Mouse (Mus musculus) lung, postnatal 14 days (tissue): ENCODE measurements at regions not wholly inside any gene's neighbourhood (a gene's known extent, or its start where the extent isn't known, plus 50 kb on each side); places are given as distances from the start of the nearest gene placed in this dataset.

Source experiments
- DNase-seq: peaks from one replicate; pipeline ENCODE4 v3.0.0; 2021

GRCm38 (mm10) chr2:128407076-128407475 lies 183.9 kb upstream of the Spdye4c start:
- DNase-seq = no peak

DNA sequence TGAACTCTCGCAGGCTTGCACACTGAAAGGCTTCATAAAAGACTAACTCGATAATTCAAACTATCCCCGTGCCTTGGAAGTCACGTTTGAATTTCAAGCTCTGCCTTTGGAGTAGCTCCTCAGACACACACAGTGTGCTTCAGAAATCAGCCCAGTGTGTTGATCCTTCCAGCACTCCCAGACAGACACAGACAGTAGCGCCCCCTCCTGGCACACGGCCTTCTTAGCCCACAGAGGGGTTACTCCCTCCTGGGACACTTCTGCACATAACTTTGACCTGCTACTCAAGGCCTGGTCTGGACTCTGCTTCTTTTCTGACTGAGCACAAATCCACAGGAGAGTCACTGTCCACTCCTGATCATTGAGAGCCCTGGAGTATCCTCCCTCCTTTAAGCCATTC lies 182.3 kb upstream of the Spdye4c start:
- peak; percentile 78 for DNase-seq

DNA sequence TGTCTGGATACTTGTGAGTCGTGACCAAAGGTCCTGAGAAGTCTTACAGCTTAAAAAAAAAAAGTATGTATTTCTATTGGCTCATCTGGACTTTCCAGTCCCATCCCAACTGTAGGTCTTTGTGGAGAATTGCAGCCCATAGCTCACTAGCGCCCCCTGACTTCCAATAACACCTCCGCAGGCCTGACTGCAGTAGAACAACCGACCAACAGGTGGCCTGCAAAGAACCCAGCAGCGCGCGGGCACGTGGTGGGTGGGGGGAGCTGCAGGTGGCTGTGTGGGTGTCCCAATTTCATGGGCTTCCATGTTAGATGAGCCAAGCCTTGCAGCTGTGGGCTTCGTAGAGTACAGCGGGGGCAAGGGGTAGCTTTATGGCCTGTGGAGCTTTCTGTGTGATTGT lies 178.7 kb upstream of the Spdye4c start:
- peak; percentile 78 for DNase-seq

DNA sequence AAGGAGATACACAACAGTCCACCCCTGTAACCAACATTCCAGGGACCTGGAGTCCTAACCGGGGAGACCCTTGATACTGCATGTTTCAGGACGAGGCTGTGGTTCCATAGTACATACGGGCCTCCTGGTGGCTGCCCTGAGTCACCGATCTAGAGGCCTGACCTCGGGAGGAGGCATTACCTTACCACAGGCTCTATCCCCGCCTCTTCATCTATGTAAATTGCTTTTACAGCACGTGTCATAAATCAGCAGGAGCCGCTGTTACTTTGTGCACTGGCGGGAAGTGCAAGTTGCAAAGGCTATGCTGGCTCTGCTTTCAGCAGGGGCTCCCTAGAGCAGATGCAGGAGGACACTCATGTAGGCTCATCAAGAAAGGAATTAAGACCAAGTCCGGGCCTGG lies 178.0 kb upstream of the Spdye4c start:
- DNase-seq = no peak

DNA sequence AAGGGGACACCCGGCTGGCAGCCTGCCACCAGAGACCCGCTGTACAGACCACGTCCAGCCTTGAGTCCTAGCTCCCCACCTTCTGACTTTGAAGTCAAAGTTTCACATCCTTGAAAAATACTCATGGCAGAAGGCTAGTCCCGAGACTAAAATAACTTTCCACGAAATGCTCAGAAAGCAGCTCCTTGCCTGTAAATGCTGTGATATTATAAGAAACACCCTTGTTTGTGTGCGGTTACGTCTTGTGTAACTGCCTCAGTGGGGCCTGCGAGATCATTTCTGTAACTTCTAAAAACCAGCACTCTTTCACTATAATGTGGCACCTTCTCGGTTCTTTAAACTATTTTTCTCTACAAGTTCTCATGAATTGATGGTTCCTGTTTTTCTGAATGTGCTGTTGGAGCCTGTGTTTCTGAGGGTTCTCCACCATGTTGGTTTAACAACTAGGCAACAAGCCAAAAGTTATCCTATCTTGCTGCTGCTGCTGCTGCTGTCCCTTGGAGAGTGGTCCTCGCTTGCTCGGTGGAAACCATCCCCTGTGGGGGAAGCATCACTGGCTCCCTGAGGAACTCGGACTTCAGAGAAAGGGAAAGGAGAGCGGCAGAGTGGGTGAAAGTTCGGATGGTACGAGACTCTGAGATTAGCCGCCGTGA lies 176.3 kb upstream of the Spdye4c start:
- no peak for DNase-seq

- DNase-seq = no peak
Measured at GRCm38 (mm10) chr2:128416416-128416815, 174.6 kb upstream of the Spdye4c start.

DNA sequence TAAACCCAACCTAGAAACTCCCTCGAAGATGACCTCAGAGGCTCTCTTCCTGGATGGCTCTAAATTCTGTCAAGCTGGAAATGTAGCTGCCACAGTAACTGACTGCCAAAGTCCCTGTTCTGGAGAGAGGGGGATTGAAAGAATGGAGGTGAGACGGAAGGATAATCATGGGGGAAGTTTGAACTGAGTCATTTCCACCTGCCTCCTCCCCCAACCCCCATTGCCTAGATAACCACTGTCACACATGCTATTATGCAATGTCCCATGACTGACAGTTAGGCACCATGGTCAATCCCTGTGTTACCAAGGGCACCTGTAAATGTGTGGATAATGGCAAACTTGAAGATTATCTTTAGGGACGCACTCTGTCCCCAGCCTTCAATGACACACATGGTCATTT lies 172.0 kb upstream of the Spdye4c start:
- no peak for DNase-seq

DNA sequence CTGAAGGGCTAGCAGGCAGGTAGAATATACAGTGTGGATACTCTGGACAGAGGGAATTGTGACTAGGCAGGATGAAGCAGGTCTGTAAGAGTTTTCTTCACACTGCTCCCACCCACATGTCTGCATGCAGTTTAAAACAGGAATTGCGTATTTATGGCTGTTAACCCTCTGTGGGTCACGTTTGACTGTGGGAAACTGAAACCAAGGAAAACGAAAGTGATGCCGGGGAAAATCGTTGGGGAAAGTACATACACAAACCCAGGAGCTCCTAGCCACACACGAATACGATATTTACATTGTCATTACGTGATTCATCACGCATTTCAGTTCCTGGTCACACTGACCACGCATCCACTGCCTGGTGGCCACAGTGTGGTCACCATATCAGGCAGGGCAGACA lies 170.6 kb upstream of the Spdye4c start:
- DNase-seq = no peak

DNA sequence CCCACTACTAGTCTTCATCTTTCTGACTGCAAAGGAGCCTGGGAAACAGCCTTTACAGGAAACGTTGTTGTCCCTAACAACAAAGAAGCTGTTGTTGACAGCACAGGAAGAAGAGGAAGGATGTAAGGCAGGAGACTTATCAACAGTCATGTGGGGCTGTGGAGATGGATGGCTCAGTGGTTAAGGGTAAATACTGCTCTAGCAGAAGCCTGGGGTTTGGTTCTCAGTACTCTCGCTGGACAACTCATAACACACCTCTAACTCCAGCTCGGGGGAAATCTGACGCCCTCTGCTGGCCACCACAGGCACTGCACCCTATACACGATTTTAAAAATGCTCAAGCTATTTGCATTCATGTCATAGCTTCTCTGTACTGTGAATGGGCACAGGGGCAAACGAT lies 168.3 kb upstream of the Spdye4c start:
- DNase-seq = no peak

- DNase-seq = no peak
Measured at GRCm38 (mm10) chr2:128424236-128424635, 166.8 kb upstream of the Spdye4c start.

- DNase-seq = no peak
Measured at GRCm38 (mm10) chr2:128427181-128427880, 163.7 kb upstream of the Spdye4c start.

DNA sequence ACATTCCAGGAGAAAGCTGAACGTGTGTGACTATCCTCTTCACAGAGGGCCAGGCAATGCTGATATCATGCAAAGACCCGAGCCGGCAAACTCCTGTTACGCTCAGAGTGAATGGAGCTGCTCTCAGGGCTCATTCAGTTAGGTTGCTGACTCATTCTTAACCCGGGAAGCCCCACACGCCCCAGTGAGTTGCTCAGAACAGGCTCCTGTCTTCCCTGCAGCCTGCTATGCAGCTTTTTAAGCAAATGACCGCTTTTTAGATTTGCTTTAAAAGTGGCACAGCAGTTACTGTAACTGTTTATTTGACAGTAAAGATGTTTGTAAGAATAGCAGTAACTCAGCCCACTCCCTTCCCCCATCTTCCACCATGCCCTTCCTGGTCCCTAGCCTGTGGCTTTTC lies 162.9 kb upstream of the Spdye4c start:
- no peak for DNase-seq

DNA sequence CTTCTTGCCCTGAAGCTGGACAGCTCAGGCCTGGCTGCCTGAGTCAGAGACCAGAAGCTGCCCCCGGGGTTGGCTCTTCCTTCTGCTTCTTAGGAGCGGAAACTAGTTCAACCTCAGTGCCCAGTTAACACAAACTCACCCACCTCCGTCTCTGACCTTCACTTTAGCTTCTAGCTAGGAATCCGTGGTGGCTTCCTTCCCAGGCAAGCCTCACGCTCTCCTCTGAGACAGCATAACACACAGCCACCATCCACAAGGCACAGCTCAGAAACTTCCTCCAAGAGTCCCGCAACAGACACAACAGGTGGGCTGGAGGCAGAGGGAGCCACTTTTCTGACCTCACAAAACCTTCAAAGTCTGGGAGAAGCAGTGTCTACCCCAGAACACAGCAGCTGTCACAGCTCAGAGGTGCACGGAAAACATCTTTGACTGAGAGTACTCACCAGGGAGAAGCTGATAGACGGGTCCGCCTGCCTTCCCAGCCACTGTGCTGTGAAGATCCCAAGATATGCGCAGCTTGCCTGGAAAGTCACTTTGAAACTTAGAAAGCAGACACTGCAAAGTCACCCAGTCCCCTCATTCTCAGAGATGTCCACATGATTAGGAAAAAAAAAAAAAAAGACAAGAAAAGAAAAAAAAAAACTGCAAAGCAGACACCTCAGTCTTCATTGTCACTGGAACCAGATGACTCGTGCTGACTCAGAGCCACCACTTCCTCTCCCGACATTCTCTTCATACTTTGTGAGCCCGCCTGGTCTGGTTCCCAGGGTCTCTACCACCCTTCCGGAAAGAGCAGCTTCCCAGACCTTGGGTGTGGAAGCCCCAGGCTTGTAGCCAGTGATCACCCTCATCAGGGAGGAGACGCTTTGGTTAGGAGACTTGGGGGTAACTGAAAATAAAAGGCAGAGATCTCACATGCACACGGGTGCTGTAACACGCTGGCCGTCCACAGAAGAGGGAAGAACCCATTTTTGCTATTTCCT lies 162.1 kb upstream of the Spdye4c start:
- peak; percentile 68 for DNase-seq

GRCm38 (mm10) chr2:128429786-128430185 lies 161.2 kb upstream of the Spdye4c start:
- peak; percentile 46 for DNase-seq

GRCm38 (mm10) chr2:128430776-128431291 lies 160.2 kb upstream of the Spdye4c start:
- DNase-seq = no peak

- peak; percentile 42 for DNase-seq
Measured at GRCm38 (mm10) chr2:128431751-128432150, 159.3 kb upstream of the Spdye4c start.

GRCm38 (mm10) chr2:128432741-128433140 lies 158.3 kb upstream of the Spdye4c start:
- DNase-seq = no peak

GRCm38 (mm10) chr2:128433553-128434081 lies 157.4 kb upstream of the Spdye4c start:
- DNase-seq = no peak

DNA sequence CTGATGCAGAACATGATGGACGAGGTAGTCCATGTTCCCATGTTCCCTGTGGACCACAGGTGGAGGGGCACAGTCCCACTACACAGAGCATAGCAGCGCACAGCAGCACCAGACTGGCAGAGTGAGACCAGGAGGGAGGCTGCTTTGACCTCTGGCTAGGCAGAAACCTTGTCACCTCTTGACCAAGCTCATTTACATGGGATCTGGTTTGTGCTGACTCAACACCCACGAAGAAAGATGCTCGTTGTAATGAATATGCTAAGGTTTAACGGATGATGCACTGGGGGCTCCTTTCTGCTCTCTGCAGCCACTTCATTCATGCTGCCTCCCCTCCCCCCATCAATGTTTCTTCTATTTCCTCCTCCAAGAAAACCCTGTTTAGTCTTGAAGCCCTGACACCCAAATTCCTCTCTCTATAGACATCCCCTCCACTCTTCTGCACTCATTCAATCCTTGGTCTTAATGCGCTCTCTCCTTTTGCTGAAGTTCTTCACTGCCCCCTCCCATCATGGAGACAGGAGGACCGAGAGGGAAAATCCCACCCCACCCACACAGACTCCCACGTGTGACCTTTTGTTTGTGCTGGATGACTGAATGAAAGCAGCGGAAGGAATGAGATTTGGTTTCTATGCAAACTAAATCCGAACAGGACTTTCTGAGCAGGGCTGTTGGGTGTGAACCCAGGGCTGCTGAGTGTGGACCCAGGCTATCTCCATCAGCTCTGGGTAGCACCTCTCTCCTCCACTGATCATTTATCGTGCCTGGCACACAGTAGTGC lies 156.6 kb upstream of the Spdye4c start:
- no peak for DNase-seq

GRCm38 (mm10) chr2:128436378-128436777 lies 154.6 kb upstream of the Spdye4c start:
- no peak for DNase-seq

GRCm38 (mm10) chr2:128437698-128438097 lies 153.3 kb upstream of the Spdye4c start:
- DNase-seq = no peak

GRCm38 (mm10) chr2:128438161-128438822 lies 152.7 kb upstream of the Spdye4c start:
- DNase-seq = no peak
